Mouse (Mus musculus): ENCODE data around the gene Atp8b4. TPM values are rescaled to one million over a fixed set of nuclear protein-coding genes. Genes with fewer than 3 reads are reported as not detected.

Gene Atp8b4
- polyA plus RNA-seq, 1 experiment from 2014 or later: 1.3 TPM

Other genes with a start within 250 kb of the Atp8b4 start
- 3.9 and 8.3 TPM in 2 replicates for gene Slc27a2, start 51.7 kb upstream of the Atp8b4 start, polyA plus RNA-seq (2015; fragmentation: Nextera tagmentation; extraction: Ambion mirVana)
- gene Hdc, start 118.6 kb upstream of the Atp8b4 start, polyA plus RNA-seq (2015; fragmentation: Nextera tagmentation; extraction: Ambion mirVana): 16.1 and 16.2 TPM in 2 replicates
- gene Gabpb1, start 175.7 kb upstream of the Atp8b4 start, polyA plus RNA-seq (2015; fragmentation: Nextera tagmentation; extraction: Ambion mirVana): 39.9 and 41.1 TPM in 2 replicates
- gene Usp8, start 206.7 kb upstream of the Atp8b4 start, polyA plus RNA-seq (2015; fragmentation: Nextera tagmentation; extraction: Ambion mirVana): 37.7 and 37.9 TPM in 2 replicates

Measured in stomach, embryonic 15.5 days (tissue).